Mouse (Mus musculus): ENCODE data around the gene Eml2. TPM values are rescaled to one million over a fixed set of nuclear protein-coding genes. Genes with fewer than 3 reads are reported as not detected.

Gene Eml2
- 84.0 and 89.9 TPM in 2 replicates for polyA plus RNA-seq (2012; rRNA removed)

DNA sequence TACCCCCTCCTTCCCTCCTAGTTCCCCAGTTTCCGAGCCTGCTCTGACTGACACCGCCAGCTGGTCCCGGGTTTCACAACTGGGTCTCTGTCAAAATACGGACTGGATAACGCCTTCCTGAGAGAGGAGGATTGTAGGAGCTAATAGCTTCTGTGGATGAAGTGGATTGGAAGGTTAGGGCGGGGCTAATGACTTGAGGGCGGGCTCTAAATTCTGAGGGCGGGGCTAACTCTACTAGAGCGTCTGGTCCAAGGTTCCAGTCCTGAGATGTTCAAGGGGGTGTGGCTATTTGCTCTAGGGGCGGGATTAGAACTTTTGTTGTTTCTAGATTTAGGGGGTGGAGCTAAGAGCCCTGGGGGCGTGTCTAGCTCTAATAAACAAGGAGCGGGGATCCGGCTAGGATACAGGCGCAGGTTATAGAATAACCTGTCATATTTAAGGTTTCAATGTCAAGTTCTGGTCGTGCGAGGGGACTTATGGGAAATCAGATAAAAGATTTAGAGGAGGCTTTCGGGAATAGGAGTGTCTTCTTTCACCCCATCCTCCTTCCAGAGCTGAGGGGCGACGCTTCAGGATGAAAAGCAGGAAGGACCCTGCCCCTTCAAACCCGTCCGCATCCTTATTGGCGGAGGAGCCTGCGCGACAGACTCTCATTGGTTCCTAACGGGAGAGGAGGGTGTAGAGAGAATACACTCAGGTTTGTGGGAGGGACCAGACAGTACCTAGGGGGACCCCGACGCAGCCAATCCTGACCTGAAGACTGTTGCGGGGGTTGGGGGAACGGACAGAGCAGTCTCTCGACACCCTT lies at the start of gene Eml2:
Gene Eml2, plus strand, starts transcription at position 714 of the 808 bp plus-strand sequence.

DNA sequence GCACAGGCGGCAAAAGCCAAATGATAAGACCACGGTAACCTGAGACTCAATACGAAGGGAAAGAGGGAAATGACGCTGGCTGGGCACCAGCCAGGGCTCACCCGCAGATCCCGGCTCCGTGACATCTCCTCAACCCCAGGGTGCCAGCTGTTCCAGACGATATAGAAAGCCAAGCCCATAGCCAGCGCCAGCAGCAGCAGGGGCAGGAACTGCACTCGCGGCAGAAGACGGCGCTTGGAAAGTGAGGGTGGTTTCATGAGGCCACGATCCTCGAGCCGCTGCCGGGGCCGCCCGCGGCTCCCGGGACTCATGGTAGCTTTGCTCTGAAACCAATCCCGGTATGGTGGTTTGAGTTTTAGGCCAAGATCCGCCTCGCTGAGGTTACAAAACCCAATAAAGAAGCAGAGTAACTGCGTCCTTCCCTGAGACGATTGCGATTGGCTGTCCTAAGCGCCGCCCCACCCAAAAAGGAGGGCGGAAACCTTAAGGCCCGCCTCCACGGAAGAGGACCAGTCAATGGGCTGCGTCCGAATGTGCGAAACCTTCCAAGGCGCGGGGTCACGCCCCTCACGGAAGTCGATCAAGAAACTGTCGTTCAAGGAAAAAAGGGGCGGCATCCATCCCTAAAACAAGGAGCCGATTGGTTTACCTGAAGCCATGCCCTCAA lies 27.2 kb upstream of the Eml2 start, which contains the start of gene Qpctl:
Gene Qpctl, minus strand, starts transcription at position 417 of the 667 bp plus-strand sequence.

DNA sequence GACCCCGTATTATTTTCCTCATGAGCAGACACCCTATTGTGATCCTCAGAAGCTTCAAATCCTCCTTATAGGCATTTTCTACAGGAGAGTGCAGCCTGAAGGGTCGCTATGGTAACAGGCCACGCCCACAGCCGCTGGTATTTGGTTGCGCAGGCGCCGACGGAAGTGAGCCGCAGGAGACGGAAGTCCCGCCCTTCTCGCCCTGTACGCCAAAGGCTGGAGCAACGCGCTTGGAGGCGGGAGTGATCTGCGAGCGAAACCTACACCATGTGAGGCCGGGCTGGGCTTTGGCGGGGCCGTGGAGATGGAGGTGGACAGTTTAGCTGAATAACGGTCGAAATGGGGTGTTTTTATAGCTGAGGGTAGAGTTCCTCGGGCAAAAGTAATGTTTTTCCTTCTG lies 26.6 kb upstream of the Eml2 start, which contains the start of gene Snrpd2:
Gene Snrpd2, plus strand, starts transcription at position 97 of the 400 bp plus-strand sequence.

DNA sequence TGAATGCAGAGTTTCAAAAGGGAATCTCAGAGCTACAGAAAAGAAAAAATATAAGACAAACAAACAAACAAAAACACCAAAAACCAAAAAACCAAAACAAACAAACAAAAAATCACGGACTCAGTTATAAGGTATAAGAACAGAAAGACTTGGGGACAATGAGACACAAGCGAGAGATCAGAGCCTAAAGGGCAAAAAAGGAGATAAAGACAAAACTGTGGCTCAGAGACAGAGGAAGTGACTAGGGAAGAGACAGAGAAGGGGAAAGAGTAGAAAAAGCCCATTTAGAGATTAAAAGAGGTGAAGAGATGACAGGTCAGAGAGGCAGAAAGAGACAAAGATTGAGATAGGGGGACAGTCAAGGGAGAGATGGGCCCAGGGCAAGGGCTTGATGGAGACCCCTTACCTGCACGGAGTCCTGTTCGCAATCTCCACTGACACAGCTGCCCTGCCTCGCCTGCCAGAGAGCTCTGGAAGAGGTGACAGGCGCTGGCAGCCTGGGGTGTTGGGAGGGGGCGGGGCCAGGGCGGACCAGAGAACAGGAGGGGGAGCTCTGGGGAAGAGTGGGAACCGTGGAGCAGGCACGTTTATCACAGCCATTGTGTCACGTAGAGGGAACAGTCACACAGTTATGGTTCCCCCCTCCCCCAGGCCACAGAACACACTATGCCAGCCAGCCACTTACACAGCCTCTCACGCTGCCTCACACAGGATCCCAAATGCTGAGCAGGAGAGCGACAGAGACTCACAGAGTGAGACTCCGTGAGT lies 10.4 kb upstream of the Eml2 start, which contains the start of gene Gipr:
Gene Gipr, minus strand, starts transcription at position 472 of the 768 bp plus-strand sequence.

DNA sequence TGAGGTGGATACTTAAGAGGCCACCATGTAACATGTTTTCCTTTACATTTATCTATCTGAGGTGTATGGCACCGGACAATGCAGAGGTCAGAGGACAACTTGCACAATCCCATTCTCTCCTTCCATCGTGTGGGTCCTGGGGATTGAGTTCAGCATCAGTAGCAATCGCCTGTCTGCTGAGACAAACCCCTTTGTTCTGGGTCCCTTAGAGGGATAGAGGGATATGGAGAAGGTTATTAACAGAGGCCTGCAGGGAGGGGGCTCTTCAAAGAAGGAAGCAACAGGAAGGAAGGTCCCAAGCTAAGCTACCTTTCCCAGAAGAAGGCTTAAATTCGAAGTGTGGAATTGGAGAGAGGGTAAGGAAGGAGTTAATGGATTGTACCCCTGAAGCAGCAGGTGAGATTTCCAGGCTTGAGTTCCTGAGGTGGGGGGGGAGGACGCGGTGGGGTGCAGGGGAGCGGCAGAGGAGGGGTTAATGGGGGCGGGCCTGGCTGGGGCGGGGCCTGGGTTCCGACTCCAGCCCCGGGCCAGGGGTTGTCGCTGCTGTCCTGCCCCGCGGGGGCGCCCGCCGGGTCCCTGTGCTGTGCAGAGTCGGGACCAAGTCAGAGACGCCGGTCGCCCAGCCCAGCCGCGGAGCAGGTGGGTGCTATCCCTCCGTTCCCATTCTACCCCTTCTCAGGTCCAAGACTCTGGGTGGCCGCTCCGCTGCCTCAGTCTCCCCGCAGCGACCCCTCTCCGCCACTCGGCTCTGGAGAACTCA lies 36.0 kb downstream of the Eml2 start, which contains the start of gene Gpr4:
Gene Gpr4, plus strand, starts transcription at position 543 of the 760 bp plus-strand sequence.

DNA sequence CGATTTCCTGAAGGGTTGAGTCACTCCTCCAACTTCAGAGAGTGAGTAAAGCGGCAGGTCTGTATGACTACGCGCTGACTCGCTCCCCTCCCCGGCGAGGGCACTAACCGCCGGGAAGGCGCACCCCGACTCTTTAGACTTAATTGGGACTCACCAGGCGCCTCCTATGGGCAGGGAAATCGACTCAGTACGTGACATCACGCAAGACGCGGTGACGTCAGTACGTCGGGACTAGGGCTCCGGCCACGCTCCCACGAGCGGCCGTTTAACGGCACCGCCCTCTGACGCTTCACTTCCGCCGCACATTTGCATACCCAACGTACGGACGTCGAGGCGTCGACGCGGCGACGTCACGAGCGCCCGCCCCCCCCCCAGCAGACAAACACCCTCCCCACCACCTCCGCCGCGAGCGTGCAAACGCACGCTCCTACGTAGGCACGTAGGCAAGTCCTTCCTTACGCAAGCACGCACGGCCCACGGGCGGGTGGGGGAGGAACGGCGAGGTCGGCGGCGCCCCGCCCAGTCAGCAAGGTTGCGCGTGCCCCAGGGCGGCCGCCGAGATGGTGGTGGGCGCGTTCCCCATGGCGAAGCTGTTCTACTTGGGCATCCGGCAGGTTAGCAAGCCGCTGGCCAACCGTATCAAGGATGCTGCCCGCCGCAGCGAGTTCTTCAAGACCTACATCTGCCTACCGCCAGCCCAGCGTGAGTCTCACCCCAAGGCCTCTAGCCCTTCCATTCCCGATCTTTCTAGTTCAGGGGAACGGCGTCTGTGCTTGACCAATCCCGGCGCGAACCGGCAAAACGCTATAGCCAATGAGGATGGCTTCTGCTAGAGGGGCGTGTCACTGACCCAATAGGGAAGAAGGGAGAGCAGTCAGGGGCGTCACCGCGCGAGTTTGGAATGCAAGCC lies 51.9 kb downstream of the Eml2 start, which contains the start of gene Opa3:
Gene Opa3, plus strand, starts transcription at position 452 of the 910 bp plus-strand sequence.

Other genes starting within 250 kb of the Eml2 start
- gene Nanos2, start 189.0 kb upstream of the Eml2 start, polyA plus RNA-seq (2012; rRNA removed) = 1.5 and 1.7 TPM in 2 replicates
- 27.5 and 29.2 TPM in 2 replicates for gene Mypop, start 185.2 kb upstream of the Eml2 start, polyA plus RNA-seq (2012; rRNA removed)
- 68.3 and 79.2 TPM in 2 replicates for gene Irf2bp1, start 172.4 kb upstream of the Eml2 start, polyA plus RNA-seq (2012; rRNA removed)
- 2.9 and 5.5 TPM in 2 replicates for gene Foxa3, start 152.9 kb upstream of the Eml2 start, polyA plus RNA-seq (2012; rRNA removed)
- 143 and 147 TPM in 2 replicates for gene Sympk, start 152.0 kb upstream of the Eml2 start, polyA plus RNA-seq (2012; rRNA removed)
- gene Rsph6a, start 121.7 kb upstream of the Eml2 start, polyA plus RNA-seq (2012; rRNA removed) = 0.09 TPM in 1 of 2 replicates, not detected in the other
- 169 and 185 TPM in 2 replicates for gene Dmwd, start 100.2 kb upstream of the Eml2 start, polyA plus RNA-seq (2012; rRNA removed)
- 478 and 584 TPM in 2 replicates for gene Dmpk, start 92.6 kb upstream of the Eml2 start, polyA plus RNA-seq (2012; rRNA removed)
- 117 and 130 TPM in 2 replicates for gene Six5, start 81.8 kb upstream of the Eml2 start, polyA plus RNA-seq (2012; rRNA removed)
- gene Gm4969, start 58.1 kb upstream of the Eml2 start, polyA plus RNA-seq (2012; rRNA removed) = 0.26 and 0.76 TPM in 2 replicates
- 16.2 and 18.5 TPM in 2 replicates for gene Fbxo46, start 56.6 kb upstream of the Eml2 start, polyA plus RNA-seq (2012; rRNA removed)
- 15.1 and 19.6 TPM in 2 replicates for gene Qpctl, start 27.1 kb upstream of the Eml2 start, polyA plus RNA-seq (2012; rRNA removed)
- 49.6 and 49.8 TPM in 2 replicates for gene Snrpd2, start 26.7 kb upstream of the Eml2 start, polyA plus RNA-seq (2012; rRNA removed)
- gene Gipr, start 10.3 kb upstream of the Eml2 start, polyA plus RNA-seq (2012; rRNA removed) = 0.46 and 0.69 TPM in 2 replicates
- gene Gpr4, start 36.1 kb downstream of the Eml2 start, polyA plus RNA-seq (2012; rRNA removed) = 11.0 and 12.7 TPM in 2 replicates
- 40.3 and 44.6 TPM in 2 replicates for gene Opa3, start 51.9 kb downstream of the Eml2 start, polyA plus RNA-seq (2012; rRNA removed)
- 197 and 215 TPM in 2 replicates for gene Vasp, start 95.4 kb downstream of the Eml2 start, polyA plus RNA-seq (2012; rRNA removed)
- 0.18 and 0.25 TPM in 2 replicates for gene Ppm1n, start 103.6 kb downstream of the Eml2 start, polyA plus RNA-seq (2012; rRNA removed)
- 31.9 and 40.5 TPM in 2 replicates for gene Rtn2, start 106.2 kb downstream of the Eml2 start, polyA plus RNA-seq (2012; rRNA removed)
- 5.1 and 10.1 TPM in 2 replicates for gene Fosb, start 133.6 kb downstream of the Eml2 start, polyA plus RNA-seq (2012; rRNA removed)
- 35.4 and 52.6 TPM in 2 replicates for gene Ercc1, start 168.4 kb downstream of the Eml2 start, polyA plus RNA-seq (2012; rRNA removed)
- 10.1 and 12.5 TPM in 2 replicates for gene Cd3eap, start 183.1 kb downstream of the Eml2 start, polyA plus RNA-seq (2012; rRNA removed)
- 19.9 and 21.5 TPM in 2 replicates for gene Ppp1r13l, start 183.3 kb downstream of the Eml2 start, polyA plus RNA-seq (2012; rRNA removed)
- 99.9 and 104 TPM in 2 replicates for gene Ercc2, start 205.6 kb downstream of the Eml2 start, polyA plus RNA-seq (2012; rRNA removed)
- 11.6 and 13.6 TPM in 2 replicates for gene Klc3, start 227.7 kb downstream of the Eml2 start, polyA plus RNA-seq (2012; rRNA removed)
- gene Ckm, start 228.4 kb downstream of the Eml2 start, polyA plus RNA-seq (2012; rRNA removed) = 1.5 and 2.0 TPM in 2 replicates

Measured in ovary, adult 2 months (tissue).